Mouse (Mus musculus): ENCODE measurements around the gene Tcf15. TPM values are rescaled to one million over a fixed set of nuclear protein-coding genes. Genes with fewer than 3 reads are reported as not detected.
A peak's percentile ranks its signal among the peaks of the same experiment; 100 is the strongest.

Tcf15 gene
- polyA plus RNA-seq, 1 experiment from 2014 or later: 1.4 TPM

GRCm38 (mm10) chr2:152148675-152149074 lies 5.3 kb downstream of the Tcf15 start:
- H3K36me3 ChIP-seq (ENCODE audit: poor library complexity, severe bottlenecking): no peaks in the 10 kb centered on the region
- no peak overlapping the region for H3K27ac ChIP-seq
- no peak for ATAC-seq
- no peak overlapping the region for H3K4me3 ChIP-seq
- H3K4me1 ChIP-seq: peaks cover 7% of the 10 kb centered on the region
- H3K27me3 ChIP-seq: peaks cover 33% of the 10 kb centered on the region
- H3K9ac ChIP-seq: no peak overlapping the region
- H3K9me3 ChIP-seq (replicated peaks): no peaks in the 10 kb centered on the region
- 87% methylated on average over 9 of the region's 9 CpGs for WGBS
- H3K4me2 ChIP-seq: no peak overlapping the region

- Histone ChIP-seq H3K9me3 (replicated peaks) (no peaks in the 10 kb centered on the region), H3K4me3 (no peak overlapping the region), H3K27ac (no peak overlapping the region), H3K4me2 (no peak overlapping the region), H3K27me3 (peaks cover 21% of the 10 kb centered on the region), H3K9ac (no peak overlapping the region), H3K4me1 (no peaks in the 10 kb centered on the region), H3K36me3 (ENCODE audit: poor library complexity, severe bottlenecking) (no peaks in the 10 kb centered on the region)
- WGBS: 10% methylated on average over 4 of the region's 4 CpGs
- ATAC-seq: no peak
Observed at GRCm38 (mm10) chr2:152149891-152150290, 6.5 kb downstream of the Tcf15 start.

- H3K4me3 ChIP-seq: no peak overlapping the region
- H3K9ac ChIP-seq: no peak overlapping the region
- H3K36me3 ChIP-seq (ENCODE audit: poor library complexity, severe bottlenecking): no peaks in the 10 kb centered on the region
- 62% methylated on average over 6 of the region's 6 CpGs for WGBS
- peaks cover 16% of the 10 kb centered on the region for H3K27me3 ChIP-seq
- no peaks in the 10 kb centered on the region for H3K9me3 ChIP-seq (replicated peaks)
- no peak overlapping the region for H3K27ac ChIP-seq
- ATAC-seq: no peak
- peaks cover 5% of the 10 kb centered on the region for H3K4me1 ChIP-seq
- H3K4me2 ChIP-seq: no peak overlapping the region
Observed at GRCm38 (mm10) chr2:152150373-152150772, 7.0 kb downstream of the Tcf15 start.

- ATAC-seq: no peak
- Histone ChIP-seq H3K4me2 (no peak overlapping the region), H3K4me1 (peaks cover 11% of the 10 kb centered on the region), H3K9ac (no peak overlapping the region), H3K27ac (no peak overlapping the region), H3K27me3 (no peaks in the 10 kb centered on the region), H3K36me3 (ENCODE audit: poor library complexity, severe bottlenecking) (no peaks in the 10 kb centered on the region), H3K9me3 (replicated peaks) (no peaks in the 10 kb centered on the region), H3K4me3 (no peak overlapping the region)
- WGBS: 44% methylated on average over 3 of the region's 3 CpGs
Observed at GRCm38 (mm10) chr2:152153361-152153760, 10.0 kb downstream of the Tcf15 start.

GRCm38 (mm10) chr2:152155414-152156208 lies 12.2 kb downstream of the Tcf15 start:
- ATAC-seq: no peak
- 40% methylated on average over 7 of the region's 7 CpGs for WGBS
- Histone ChIP-seq H3K27ac (no peak overlapping the region), H3K27me3 (no peaks in the 10 kb centered on the region), H3K9me3 (replicated peaks) (no peaks in the 10 kb centered on the region), H3K4me2 (no peak overlapping the region), H3K4me3 (no peak overlapping the region), H3K9ac (no peak overlapping the region), H3K4me1 (peaks cover 11% of the 10 kb centered on the region), H3K36me3 (ENCODE audit: poor library complexity, severe bottlenecking) (no peaks in the 10 kb centered on the region)

GRCm38 (mm10) chr2:152156471-152156870 lies 13.1 kb downstream of the Tcf15 start:
- H3K4me1 ChIP-seq: peaks cover 11% of the 10 kb centered on the region
- H3K27me3 ChIP-seq: no peaks in the 10 kb centered on the region
- no peak for ATAC-seq
- H3K36me3 ChIP-seq (ENCODE audit: poor library complexity, severe bottlenecking): no peaks in the 10 kb centered on the region
- WGBS: 82% methylated on average over 6 of the region's 6 CpGs
- no peak overlapping the region for H3K4me3 ChIP-seq
- H3K9me3 ChIP-seq (replicated peaks): no peaks in the 10 kb centered on the region
- no peak overlapping the region for H3K9ac ChIP-seq
- no peak overlapping the region for H3K4me2 ChIP-seq
- H3K27ac ChIP-seq: no peak overlapping the region

- no peaks in the 10 kb centered on the region for H3K9me3 ChIP-seq (replicated peaks)
- no peak overlapping the region for H3K4me3 ChIP-seq
- WGBS: 94% methylated on average over 1 of the region's 1 CpGs
- no peak overlapping the region for H3K4me2 ChIP-seq
- no peaks in the 10 kb centered on the region for H3K36me3 ChIP-seq (ENCODE audit: poor library complexity, severe bottlenecking)
- H3K9ac ChIP-seq: no peak overlapping the region
- no peak for ATAC-seq
- peaks cover 11% of the 10 kb centered on the region for H3K4me1 ChIP-seq
- H3K27me3 ChIP-seq: no peaks in the 10 kb centered on the region
- H3K27ac ChIP-seq: no peak overlapping the region
Observed at GRCm38 (mm10) chr2:152159487-152159886, 16.1 kb downstream of the Tcf15 start.

- H3K9me3 ChIP-seq (replicated peaks): no peaks in the 10 kb centered on the region
- H3K9ac ChIP-seq: no peak overlapping the region
- no peak overlapping the region for H3K4me3 ChIP-seq
- H3K36me3 ChIP-seq (ENCODE audit: poor library complexity, severe bottlenecking): no peaks in the 10 kb centered on the region
- H3K4me2 ChIP-seq: no peak overlapping the region
- ATAC-seq: no peak
- H3K27me3 ChIP-seq: no peaks in the 10 kb centered on the region
- 88% methylated on average over 6 of the region's 6 CpGs for WGBS
- H3K27ac ChIP-seq: no peak overlapping the region
- peaks cover 6% of the 10 kb centered on the region; the same call in 1 of the 2 replicates for H3K4me1 ChIP-seq
Observed at GRCm38 (mm10) chr2:152166257-152166656, 22.9 kb downstream of the Tcf15 start.

- H3K4me2 ChIP-seq: no peak overlapping the region
- no peak overlapping the region for H3K9ac ChIP-seq
- WGBS: 23% methylated on average over 8 of the region's 8 CpGs
- H3K9me3 ChIP-seq (replicated peaks): no peaks in the 10 kb centered on the region
- no peak overlapping the region for H3K27ac ChIP-seq
- H3K4me1 ChIP-seq: peaks cover 6% of the 10 kb centered on the region; the same call in 1 of the 2 replicates
- ATAC-seq: peak; percentile 70; the same call in 1 of the 2 replicates
- no peak overlapping the region for H3K4me3 ChIP-seq
- no peaks in the 10 kb centered on the region for H3K36me3 ChIP-seq (ENCODE audit: poor library complexity, severe bottlenecking)
- no peaks in the 10 kb centered on the region for H3K27me3 ChIP-seq
Observed at GRCm38 (mm10) chr2:152167851-152168290, 24.5 kb downstream of the Tcf15 start.

- H3K9me3 ChIP-seq (replicated peaks): no peaks in the 10 kb centered on the region
- H3K36me3 ChIP-seq (ENCODE audit: poor library complexity, severe bottlenecking): no peaks in the 10 kb centered on the region
- no peak overlapping the region for H3K4me2 ChIP-seq
- no peak overlapping the region for H3K9ac ChIP-seq
- 94% methylated on average over 1 of the region's 1 CpGs for WGBS
- no peak for ATAC-seq
- H3K27me3 ChIP-seq: no peaks in the 10 kb centered on the region
- H3K27ac ChIP-seq: no peak overlapping the region
- H3K4me1 ChIP-seq: peaks cover 6% of the 10 kb centered on the region; the same call in 1 of the 2 replicates
- H3K4me3 ChIP-seq: no peak overlapping the region
Observed at GRCm38 (mm10) chr2:152169377-152169776, 26.0 kb downstream of the Tcf15 start.

- no peak overlapping the region for H3K4me2 ChIP-seq
- H3K4me1 ChIP-seq: peaks cover 6% of the 10 kb centered on the region; the same call in 1 of the 2 replicates
- no peaks in the 10 kb centered on the region for H3K9me3 ChIP-seq (replicated peaks)
- WGBS: 96% methylated on average over 3 of the region's 3 CpGs
- H3K9ac ChIP-seq: no peak overlapping the region
- no peak for ATAC-seq
- no peak overlapping the region for H3K27ac ChIP-seq
- H3K27me3 ChIP-seq: no peaks in the 10 kb centered on the region
- H3K4me3 ChIP-seq: no peak overlapping the region
- no peaks in the 10 kb centered on the region for H3K36me3 ChIP-seq (ENCODE audit: poor library complexity, severe bottlenecking)
Observed at GRCm38 (mm10) chr2:152174861-152175260, 31.5 kb downstream of the Tcf15 start.

GRCm38 (mm10) chr2:152176659-152177058 lies 33.3 kb downstream of the Tcf15 start:
- 83% methylated on average over 6 of the region's 6 CpGs for WGBS
- no peak overlapping the region for H3K9ac ChIP-seq
- H3K27ac ChIP-seq: no peak overlapping the region
- no peak overlapping the region for H3K4me2 ChIP-seq
- no peaks in the 10 kb centered on the region for H3K27me3 ChIP-seq
- no peak overlapping the region for H3K4me3 ChIP-seq
- no peak for ATAC-seq
- H3K36me3 ChIP-seq (ENCODE audit: poor library complexity, severe bottlenecking): no peaks in the 10 kb centered on the region
- H3K9me3 ChIP-seq (replicated peaks): no peaks in the 10 kb centered on the region
- peaks cover 6% of the 10 kb centered on the region; the same call in 1 of the 2 replicates for H3K4me1 ChIP-seq

All from forebrain, embryonic 13.5 days (tissue).